23 mouse cellular contexts compared by ENCODE assay signal in genomic region chr11:98979356-98979755, GRCm38 (mm10). TPM values are rescaled to one million over a fixed set of nuclear protein-coding genes. Genes with fewer than 3 reads are reported as not detected.
"Had no signal": no experiment of that assay in that cellular context is flagged by ENCODE, and none has a peak within 500 bp of the region (broad histone marks: within the 10 kb centered on the region; RNA-seq: fewer than 3 reads in every experiment).

No protein-coding gene starts in this region.

- H3K4me3 ChIP-seq: lung, embryonic 15.5 days; megakaryocyte, embryonic 14.5 days; midbrain, embryonic 13.5 days; midbrain, embryonic 15.5 days; neural tube, embryonic 12.5 days had no signal

- DNase-seq: liver, postnatal 0 days; lung, adult 2 months; lung, postnatal 14 days; lung, postnatal 36 days; retina, postnatal 1 day; right cerebral cortex, adult 18-20 months; right cerebral cortex, postnatal 25 days; right cerebral cortex, postnatal 4 days; spleen, adult 18-20 months; thymus, adult 2 months; thymus, postnatal 25 days; thymus, postnatal 4 days had no signal

- H3K27ac ChIP-seq: lung, embryonic 15.5 days; macrophage; midbrain, embryonic 13.5 days; midbrain, embryonic 15.5 days; neural tube, embryonic 12.5 days had no signal

- H3K36me3 ChIP-seq: midbrain, embryonic 13.5 days; midbrain, embryonic 15.5 days had no signal

- H3K4me2 ChIP-seq: lung, embryonic 15.5 days; midbrain, embryonic 11.5 days; midbrain, embryonic 13.5 days; midbrain, embryonic 15.5 days; neural tube, embryonic 12.5 days had no signal

- H3K9me3 ChIP-seq: lung, embryonic 15.5 days; midbrain, embryonic 13.5 days; midbrain, embryonic 15.5 days; neural tube, embryonic 12.5 days had no signal

- H3K27me3 ChIP-seq: midbrain, embryonic 15.5 days had no signal

- ATAC-seq: liver, postnatal 0 days; midbrain, embryonic 13.5 days; midbrain, embryonic 15.5 days had no signal

- H3K9ac ChIP-seq: liver, postnatal 0 days; lung, embryonic 15.5 days; midbrain, embryonic 13.5 days; midbrain, embryonic 15.5 days; neural tube, embryonic 12.5 days had no signal

RNA-seq across cellular contexts. Expression of gene Gjd3, which starts 3.5 kb away (rescaled TPM):
- total RNA-seq: megakaryocyte progenitor cell, adult 5-6 weeks; monocyte, adult 5-6 weeks; neutrophil, adult 5-6 weeks had no signal
- polyA plus RNA-seq: liver, postnatal 0 days; macrophage; midbrain, embryonic 11.5 days; stomach, embryonic 14.5 days had no signal
